Comparison of ENCODE assay signal across 9 mouse cellular contexts in genomic region chr6:115178826-115179225, GRCm38 (mm10). TPM values are rescaled to one million over a fixed set of nuclear protein-coding genes. Genes with fewer than 3 reads are reported as not detected.
DNase-seq lines count a peak whose midpoint lies in the region; ATAC-seq and TF ChIP-seq lines count a peak whose summit lies in the region.
"Had no signal": no experiment of that assay in that cellular context is flagged by ENCODE, and none has a peak within 500 bp of the region (broad histone marks: within the 10 kb centered on the region; RNA-seq: fewer than 3 reads in every experiment).

No protein-coding gene starts in this region.

- no peaks in the 10 kb centered on the region for H3K27me3 ChIP-seq in forebrain, embryonic 11.5 days (ENCODE audit: control insufficient read depth, insufficient read depth, low read length)
- no peaks in the 10 kb centered on the region for H3K27me3 ChIP-seq in forebrain, embryonic 14.5 days (replicated peaks; ENCODE audit: control insufficient read depth, insufficient read depth, low read length)
- H3K27me3 ChIP-seq in stomach, postnatal 0 days (ENCODE audit: control insufficient read depth, insufficient read depth, low read length) = no peaks in the 10 kb centered on the region
- H3K27me3 ChIP-seq: neural tube, embryonic 13.5 days had no signal

- no peak overlapping the region for H3K4me2 ChIP-seq in forebrain, embryonic 11.5 days (ENCODE audit: low read depth, low read length, severe bottlenecking)
- H3K4me2 ChIP-seq in forebrain, embryonic 14.5 days (ENCODE audit: low read length) = no peak overlapping the region
- no peak overlapping the region for H3K4me2 ChIP-seq in stomach, postnatal 0 days (replicated peaks; ENCODE audit: low read depth)
- H3K4me2 ChIP-seq: neural tube, embryonic 13.5 days had no signal

- no peaks in the 10 kb centered on the region for H3K4me1 ChIP-seq in forebrain, embryonic 11.5 days (replicated peaks; ENCODE audit: control insufficient read depth, insufficient read depth, low read length)
- 0 out of 2 replicates have a peak, but pooled peaks cover 3% of the 10 kb centered on the region for H3K4me1 ChIP-seq in forebrain, embryonic 14.5 days (ENCODE audit: control insufficient read depth, insufficient read depth, low read length)
- no peaks in the 10 kb centered on the region for H3K4me1 ChIP-seq in stomach, postnatal 0 days (replicated peaks; ENCODE audit: control insufficient read depth, insufficient read depth)
- H3K4me1 ChIP-seq: neural tube, embryonic 13.5 days had no signal

- no peak overlapping the region for H3K4me3 ChIP-seq in forebrain, embryonic 11.5 days (ENCODE audit: low read depth, low read length)
- no peak overlapping the region for H3K4me3 ChIP-seq in forebrain, embryonic 14.5 days (ENCODE audit: low read depth, low read length)
- no peak overlapping the region for H3K4me3 ChIP-seq in stomach, postnatal 0 days (ENCODE audit: low read depth, low read length)
- H3K4me3 ChIP-seq: neural tube, embryonic 13.5 days had no signal

- H3K27ac ChIP-seq in forebrain, embryonic 11.5 days (ENCODE audit: low read depth, low read length) = no peak overlapping the region
- H3K27ac ChIP-seq in forebrain, embryonic 14.5 days (ENCODE audit: low read depth, low read length) = no peak overlapping the region
- no peak overlapping the region for H3K27ac ChIP-seq in stomach, postnatal 0 days (replicated peaks)
- H3K27ac ChIP-seq: neural tube, embryonic 13.5 days had no signal

- H3K9me3 ChIP-seq in forebrain, embryonic 11.5 days (ENCODE audit: control insufficient read depth, low read length) = no peaks in the 10 kb centered on the region
- H3K9me3 ChIP-seq in forebrain, embryonic 14.5 days (replicated peaks; ENCODE audit: control insufficient read depth, low read length) = no peaks in the 10 kb centered on the region
- H3K9me3 ChIP-seq in stomach, postnatal 0 days (ENCODE audit: control insufficient read depth, low read length) = no peaks in the 10 kb centered on the region
- H3K9me3 ChIP-seq: neural tube, embryonic 13.5 days had no signal

- no peak overlapping the region for H3K9ac ChIP-seq in forebrain, embryonic 11.5 days (ENCODE audit: low read length)
- no peak overlapping the region for H3K9ac ChIP-seq in forebrain, embryonic 14.5 days (ENCODE audit: low read length)
- no peak overlapping the region for H3K9ac ChIP-seq in stomach, postnatal 0 days (ENCODE audit: low read length)
- H3K9ac ChIP-seq: neural tube, embryonic 13.5 days had no signal

- DNase-seq in forebrain, embryonic 11.5 days (ENCODE audit: low spot score) = peak; percentile 67
- no peak for DNase-seq in forebrain, embryonic 14.5 days (ENCODE audit: low spot score)
- peak; percentile 17 for DNase-seq in thymus, postnatal 0 days (ENCODE audit: low spot score)
- no peak for DNase-seq in thymus, postnatal 25 days
- peak; percentile 45 to 63 for DNase-seq in kidney, postnatal 25 days
- DNase-seq in stomach, postnatal 0 days (ENCODE audit: low spot score) = peak; percentile 58
- DNase-seq in frontal cortex, postnatal 25 days (ENCODE audit: low spot score in 2 of 2) = no peak
- DNase-seq in right cerebral cortex, adult 2 months (ENCODE audit: low spot score in 2 of 2) = no peak

- TF ChIP-seq EP300 in stomach, postnatal 0 days (optimal IDR thresholded peaks at IDR 0.05) = no peak

- 36% methylated on average over 3 of the region's 3 CpGs for WGBS in forebrain, embryonic 11.5 days
- 44% methylated on average over 3 of the region's 3 CpGs for WGBS in forebrain, embryonic 14.5 days
- 14% methylated on average over 3 of the region's 3 CpGs for WGBS in stomach, postnatal 0 days

- no peak for ATAC-seq in forebrain, embryonic 11.5 days (replicated peaks; ENCODE audit: low FRiP score)
- ATAC-seq in forebrain, embryonic 14.5 days = no peak
- no peak for ATAC-seq in stomach, postnatal 0 days (ENCODE audit: low FRiP score, low TSS enrichment)

- H3K36me3 ChIP-seq in forebrain, embryonic 11.5 days (ENCODE audit: control insufficient read depth, insufficient read depth, low read length) = no peaks in the 10 kb centered on the region
- no peaks in the 10 kb centered on the region for H3K36me3 ChIP-seq in forebrain, embryonic 14.5 days (ENCODE audit: control insufficient read depth, insufficient read depth, low read length)
- no peaks in the 10 kb centered on the region for H3K36me3 ChIP-seq in stomach, postnatal 0 days (ENCODE audit: control insufficient read depth, insufficient read depth, low read length)
- H3K36me3 ChIP-seq: neural tube, embryonic 13.5 days had no signal

- no peak for TF ChIP-seq CTCF in stomach, postnatal 0 days (IDR thresholded peaks at IDR 0.05; ENCODE audit: low read depth)

RNA-seq across cellular contexts. Expression of gene Syn2, which starts 44.1 kb away (rescaled TPM):
- 1.7 TPM in 2 replicates for polyA plus RNA-seq in forebrain, embryonic 11.5 days (2014; fragmentation: Nextera tagmentation; extraction: Ambion mirVana)
- 23.3 and 31.6 TPM in 2 replicates for polyA plus RNA-seq in forebrain, embryonic 14.5 days (2014; fragmentation: Nextera tagmentation; extraction: Ambion mirVana)
- 0.64 and 0.72 TPM in 2 replicates for polyA plus RNA-seq in thymus, postnatal 0 days (2015; fragmentation: Nextera tagmentation; extraction: Ambion mirVana)
- polyA plus RNA-seq in stomach, postnatal 0 days (2015; fragmentation: Nextera tagmentation; extraction: Ambion mirVana) = 4.5 and 4.7 TPM in 2 replicates

RNA-seq across cellular contexts. Expression of gene Gm17482, which starts 48.3 kb away (rescaled TPM):
- polyA plus RNA-seq in forebrain, embryonic 11.5 days (2014; fragmentation: Nextera tagmentation; extraction: Ambion mirVana) = not detected in 2 replicates
- polyA plus RNA-seq in forebrain, embryonic 14.5 days (2014; fragmentation: Nextera tagmentation; extraction: Ambion mirVana) = not detected in 2 replicates
- not detected in 2 replicates for polyA plus RNA-seq in thymus, postnatal 0 days (2015; fragmentation: Nextera tagmentation; extraction: Ambion mirVana)
- not detected in 2 replicates for polyA plus RNA-seq in stomach, postnatal 0 days (2015; fragmentation: Nextera tagmentation; extraction: Ambion mirVana)
- polyA plus RNA-seq: neural tube, embryonic 13.5 days had no signal

Comparison
In these comparisons a context has a peak if more than half of its experiments do, and no peak if none do; other contexts are left out.
1. DNase-seq: peak in forebrain, embryonic 11.5 days (single experiment), thymus, postnatal 0 days (single experiment), kidney, postnatal 25 days (2 of 2) and stomach, postnatal 0 days (single experiment); none in forebrain, embryonic 14.5 days (single experiment), thymus, postnatal 25 days (single experiment), frontal cortex, postnatal 25 days (0 of 2) and right cerebral cortex, adult 2 months (0 of 2).